Mouse (Mus musculus) midbrain, embryonic 13.5 days (tissue): Measurements from ENCODE around the gene Azgp1. TPM values are rescaled to one million over a fixed set of nuclear protein-coding genes. Genes with fewer than 3 reads are reported as not detected.
"Not testable (repeated sequence)": the region's sequence is repeated elsewhere in the genome, so short reads cannot be mapped to it uniquely, and the experiment has no call there.

ENCODE experiments used
- ATAC-seq: fragments of 200-750 bp; cut with Nextera tagmentation; 2 replicates; pipeline ENCODE4 v1.8.0; 2017; ENCODE audit warnings: mild to moderate bottlenecking, moderate TSS enrichment, moderate library complexity
- H3K27ac ChIP-seq: fragments of 300-500 bp; sonication (generic); 2 replicates; pipeline ENCODE4 v1.5.1; 2015; ENCODE audit warnings: inconsistent platforms, mild to moderate bottlenecking, moderate library complexity
- H3K27me3 ChIP-seq: fragments of 300-500 bp; sonication (generic); 2 replicates; pipeline ENCODE4 v1.6.1; 2015; ENCODE audit warnings: mild to moderate bottlenecking, inconsistent platforms
- H3K36me3 ChIP-seq: fragments of 300-500 bp; sonication (generic); 2 replicates; pipeline ENCODE4 v1.6.1; 2015; ENCODE audit warnings: mild to moderate bottlenecking, inconsistent platforms
- H3K4me1 ChIP-seq: fragments of 300-500 bp; sonication (generic); replicated peaks from 2 replicates; pipeline ENCODE4 v1.6.1; 2015; ENCODE audit warnings: inconsistent platforms
- H3K4me2 ChIP-seq: fragments of 300-500 bp; sonication (generic); replicated peaks from 2 replicates; pipeline ENCODE4 v1.6.1; 2015; ENCODE audit warnings: moderate library complexity, mild to moderate bottlenecking, inconsistent platforms
- H3K4me3 ChIP-seq: fragments of 300-500 bp; sonication (generic); replicated peaks from 2 replicates; pipeline ENCODE4 v1.5.1; 2015; ENCODE audit warnings: mild to moderate bottlenecking, inconsistent platforms
- H3K9ac ChIP-seq: fragments of 300-500 bp; sonication (generic); replicated peaks from 2 replicates; pipeline ENCODE4 v1.6.1; 2015; ENCODE audit warnings: mild to moderate bottlenecking, inconsistent platforms
- H3K9me3 ChIP-seq: fragments of 300-500 bp; sonication (generic); 2 replicates; pipeline ENCODE4 v1.6.1; 2016; ENCODE audit warnings: mild to moderate bottlenecking, inconsistent platforms
- WGBS: fragments of 180-500 bp; shearing (Covaris S2); methylation state at CpG from one replicate; pipeline ENCODE4 v1.1.7; 2015; 5-methylcytosine and 5-hydroxymethylcytosine counted together
- polyA plus RNA-seq: library from polyadenylated mRNA; unstranded; fragments of >200 nt; fragmentation: Nextera tagmentation; extraction: Ambion mirVana; gene quantifications from 2 replicates; pipeline ENCODE4 v1.2.1, GENCODE M21; 2015

The Azgp1 gene
- polyA plus RNA-seq = not detected in 2 replicates

- H3K9me3 ChIP-seq = no peaks in the 10 kb centered on the region
- no peak within 1 kb of the TSS for H3K9ac ChIP-seq
- H3K4me2 ChIP-seq = no peak within 1 kb of the TSS
- H3K36me3 ChIP-seq = no peaks in the 10 kb centered on the region
- 91% methylated on average over 4 of the region's 4 CpGs for WGBS
- H3K4me3 ChIP-seq = no peak within 1 kb of the TSS
- no peak within 1 kb of the TSS for H3K27ac ChIP-seq
- no peak for ATAC-seq
- H3K4me1 ChIP-seq = no peaks in the 10 kb centered on the region
- no peaks in the 10 kb centered on the region for H3K27me3 ChIP-seq
Observed at GRCm38 (mm10) chr5:137981300-137981699, at the start of gene Azgp1. Azgp1 (plus strand) TSS chr5:137981520.

- not testable (repeated sequence) for H3K4me1 ChIP-seq, ATAC-seq
- WGBS = 75% methylated on average over 2 of the region's 2 CpGs
Observed at GRCm38 (mm10) chr5:137933934-137934333, 47.4 kb upstream of the Azgp1 start.

GRCm38 (mm10) chr5:137936486-137936885 lies 44.8 kb upstream of the Azgp1 start:
- no peak for ATAC-seq
- no peaks in the 10 kb centered on the region for H3K36me3 ChIP-seq
- no peak overlapping the region for H3K27ac ChIP-seq
- H3K9me3 ChIP-seq = no peaks in the 10 kb centered on the region
- H3K9ac ChIP-seq = no peak overlapping the region
- no peaks in the 10 kb centered on the region for H3K27me3 ChIP-seq
- H3K4me2 ChIP-seq = no peak overlapping the region
- WGBS = 91% methylated on average over 2 of the region's 2 CpGs
- H3K4me1 ChIP-seq = no peaks in the 10 kb centered on the region
- H3K4me3 ChIP-seq = no peak overlapping the region

More at GRCm38 (mm10) chr5:137933934-137934333, 47.4 kb upstream of the Azgp1 start:
- not testable (repeated sequence) for H3K36me3 ChIP-seq, H3K9me3 ChIP-seq, H3K4me3 ChIP-seq, H3K27ac ChIP-seq, H3K27me3 ChIP-seq, H3K9ac ChIP-seq, H3K4me2 ChIP-seq

GRCm38 (mm10) chr5:137937238-137937637 lies 44.1 kb upstream of the Azgp1 start:
- no peak overlapping the region for H3K4me3 ChIP-seq
- H3K27me3 ChIP-seq = no peaks in the 10 kb centered on the region
- H3K9me3 ChIP-seq = no peaks in the 10 kb centered on the region
- no peak overlapping the region for H3K27ac ChIP-seq
- no peak overlapping the region for H3K4me2 ChIP-seq
- ATAC-seq = no peak
- H3K4me1 ChIP-seq = no peaks in the 10 kb centered on the region
- WGBS = 75% methylated on average over 4 of the region's 4 CpGs
- no peak overlapping the region for H3K9ac ChIP-seq
- no peaks in the 10 kb centered on the region for H3K36me3 ChIP-seq

- WGBS = 84% methylated on average over 4 of the region's 4 CpGs
- H3K9ac ChIP-seq = no peak overlapping the region
- H3K9me3 ChIP-seq = no peaks in the 10 kb centered on the region
- no peaks in the 10 kb centered on the region for H3K36me3 ChIP-seq
- H3K27ac ChIP-seq = no peak overlapping the region
- no peaks in the 10 kb centered on the region for H3K27me3 ChIP-seq
- no peaks in the 10 kb centered on the region for H3K4me1 ChIP-seq
- H3K4me3 ChIP-seq = no peak overlapping the region
- H3K4me2 ChIP-seq = no peak overlapping the region
- ATAC-seq = no peak
Observed at GRCm38 (mm10) chr5:137940948-137941347, 40.4 kb upstream of the Azgp1 start.

- ATAC-seq = no peak
- Histone ChIP-seq H3K4me3 (no peak overlapping the region), H3K27ac (no peak overlapping the region), H3K4me1 (no peaks in the 10 kb centered on the region), H3K27me3 (no peaks in the 10 kb centered on the region), H3K9ac (no peak overlapping the region), H3K4me2 (no peak overlapping the region), H3K9me3 (no peaks in the 10 kb centered on the region), H3K36me3 (no peaks in the 10 kb centered on the region)
- 87% methylated on average over 1 of the region's 1 CpGs for WGBS
Observed at GRCm38 (mm10) chr5:137943133-137943532, 38.2 kb upstream of the Azgp1 start.

- H3K4me3 ChIP-seq = no peak overlapping the region
Observed at GRCm38 (mm10) chr5:137947303-137947702, 34.0 kb upstream of the Azgp1 start.

GRCm38 (mm10) chr5:137951218-137951617 lies 30.1 kb upstream of the Azgp1 start:
- H3K4me3 ChIP-seq = no peak overlapping the region
- no peak overlapping the region for H3K9ac ChIP-seq
- no peaks in the 10 kb centered on the region for H3K27me3 ChIP-seq
- no peaks in the 10 kb centered on the region for H3K36me3 ChIP-seq
- H3K27ac ChIP-seq = no peak overlapping the region
- WGBS = 51% methylated on average over 6 of the region's 6 CpGs
- no peak overlapping the region for H3K4me2 ChIP-seq
- no peak for ATAC-seq
- no peaks in the 10 kb centered on the region for H3K9me3 ChIP-seq
- H3K4me1 ChIP-seq = no peaks in the 10 kb centered on the region

More at GRCm38 (mm10) chr5:137947303-137947702, 34.0 kb upstream of the Azgp1 start:
- H3K9ac ChIP-seq = no peak overlapping the region
- H3K27ac ChIP-seq = no peak overlapping the region
- no peaks in the 10 kb centered on the region for H3K36me3 ChIP-seq
- no peaks in the 10 kb centered on the region for H3K9me3 ChIP-seq
- no peaks in the 10 kb centered on the region for H3K4me1 ChIP-seq
- H3K27me3 ChIP-seq = no peaks in the 10 kb centered on the region
- H3K4me2 ChIP-seq = no peak overlapping the region
- no peak for ATAC-seq

- Histone ChIP-seq H3K27me3 (no peaks in the 10 kb centered on the region), H3K9ac (no peak overlapping the region), H3K4me1 (no peaks in the 10 kb centered on the region), H3K27ac (no peak overlapping the region), H3K36me3 (no peaks in the 10 kb centered on the region), H3K4me3 (no peak overlapping the region), H3K9me3 (0 out of 2 replicates have a peak, but pooled peaks cover 4% of the 10 kb centered on the region), H3K4me2 (no peak overlapping the region)
- WGBS = 94% methylated on average over 3 of the region's 3 CpGs
- no peak for ATAC-seq
Observed at GRCm38 (mm10) chr5:137956404-137956803, 24.9 kb upstream of the Azgp1 start.

- 48% methylated on average over 8 of the region's 8 CpGs for WGBS
- Histone ChIP-seq H3K4me1 (no peaks in the 10 kb centered on the region), H3K27ac (no peak within 1 kb of the TSS), H3K9me3 (0 out of 2 replicates have a peak, but pooled peaks cover 4% of the 10 kb centered on the region), H3K27me3 (no peaks in the 10 kb centered on the region), H3K9ac (no peak within 1 kb of the TSS), H3K4me2 (no peak within 1 kb of the TSS), H3K4me3 (no peak within 1 kb of the TSS), H3K36me3 (no peaks in the 10 kb centered on the region)
- no peak for ATAC-seq
Observed at GRCm38 (mm10) chr5:137962945-137963344, 18.4 kb upstream of the Azgp1 start, which contains the start of gene Gjc3. Gjc3 (minus strand) TSS chr5:137963098.

- H3K9ac ChIP-seq = no peak overlapping the region
- no peaks in the 10 kb centered on the region for H3K9me3 ChIP-seq
- no peak overlapping the region for H3K27ac ChIP-seq
- no peaks in the 10 kb centered on the region for H3K27me3 ChIP-seq
- no peaks in the 10 kb centered on the region for H3K4me1 ChIP-seq
- H3K4me3 ChIP-seq = no peak overlapping the region
- no peak overlapping the region for H3K4me2 ChIP-seq
- H3K36me3 ChIP-seq = no peaks in the 10 kb centered on the region
- ATAC-seq = no peak
Observed at GRCm38 (mm10) chr5:137966492-137966891, 14.8 kb upstream of the Azgp1 start.

GRCm38 (mm10) chr5:137973161-137973560 lies 8.2 kb upstream of the Azgp1 start:
- H3K4me3 ChIP-seq = no peak overlapping the region
- no peak overlapping the region for H3K9ac ChIP-seq
- no peaks in the 10 kb centered on the region for H3K4me1 ChIP-seq
- ATAC-seq = no peak
- H3K9me3 ChIP-seq = no peaks in the 10 kb centered on the region
- WGBS = 69% methylated on average over 2 of the region's 2 CpGs
- no peaks in the 10 kb centered on the region for H3K27me3 ChIP-seq
- no peak overlapping the region for H3K4me2 ChIP-seq
- no peaks in the 10 kb centered on the region for H3K36me3 ChIP-seq
- no peak overlapping the region for H3K27ac ChIP-seq

GRCm38 (mm10) chr5:137973738-137974137 lies 7.6 kb upstream of the Azgp1 start:
- 60% methylated on average over 3 of the region's 3 CpGs for WGBS
- H3K9ac ChIP-seq = no peak overlapping the region
- no peak for ATAC-seq
- H3K4me3 ChIP-seq = no peak overlapping the region
- no peak overlapping the region for H3K4me2 ChIP-seq
- no peak overlapping the region for H3K27ac ChIP-seq
- H3K27me3 ChIP-seq = no peaks in the 10 kb centered on the region
- H3K9me3 ChIP-seq = no peaks in the 10 kb centered on the region
- no peaks in the 10 kb centered on the region for H3K4me1 ChIP-seq
- H3K36me3 ChIP-seq = no peaks in the 10 kb centered on the region
